19 mouse cellular contexts compared by ENCODE assay signal in genomic region chr16:70160539-70160938, GRCm38 (mm10).
DNase-seq lines count a peak whose midpoint lies in the region; ATAC-seq and TF ChIP-seq lines count a peak whose summit lies in the region.
"Had no signal": no experiment of that assay in that cellular context is flagged by ENCODE, and none has a peak within 500 bp of the region (broad histone marks: within the 10 kb centered on the region; RNA-seq: fewer than 3 reads in every experiment).

No protein-coding gene starts in this region.

- H3K27ac ChIP-seq in heart, adult 2 months = no peak overlapping the region
- no peak overlapping the region for H3K27ac ChIP-seq in liver, postnatal 0 days (ENCODE audit: low read depth)
- H3K27ac ChIP-seq in liver, embryonic 12.5 days = no peak overlapping the region
- no peak overlapping the region for H3K27ac ChIP-seq in MEL (ENCODE audit: control insufficient read depth, low read depth, low read length)
- H3K27ac ChIP-seq: embryonic facial prominence, embryonic 10.5 days; kidney, embryonic 15.5 days had no signal

- TF ChIP-seq CTCF in heart, adult 2 months (IDR thresholded peaks at IDR 0.05) = 0 out of 2 replicates have a peak, but pooled peaks have one; percentile 17
- peak; percentile 8; the same call in 1 of the 2 replicates for TF ChIP-seq CTCF in liver, postnatal 0 days (IDR thresholded peaks at IDR 0.05; ENCODE audit: low read depth)
- peak in 1 of 3 experiments; percentile 39; a peak in 1 of 6 replicates for TF ChIP-seq CTCF in MEL (IDR thresholded peaks at IDR 0.05 in 2 of 3, conservative IDR thresholded peaks at IDR 0.05 in 1 of 3; ENCODE audit: control insufficient read depth in 1 of 3, insufficient read depth in 1 of 3, low read depth in 2 of 3, low read length in 3 of 3, poor library complexity in 1 of 3, severe bottlenecking in 1 of 3)

- H3K4me3 ChIP-seq in heart, adult 2 months = no peak overlapping the region
- H3K4me3 ChIP-seq in liver, postnatal 0 days (ENCODE audit: low read depth, low read length) = no peak overlapping the region
- no peak overlapping the region for H3K4me3 ChIP-seq in liver, embryonic 12.5 days
- no peak overlapping the region for H3K4me3 ChIP-seq in MEL (ENCODE audit: control insufficient read depth in 1 of 2, insufficient read depth in 1 of 2, low read depth in 2 of 2, low read length in 2 of 2)
- H3K4me3 ChIP-seq: embryonic facial prominence, embryonic 10.5 days; kidney, embryonic 15.5 days had no signal

- no peak for TF ChIP-seq POLR2A in heart, adult 2 months (IDR thresholded peaks at IDR 0.05; ENCODE audit: insufficient read depth, low read depth, low read length)
- TF ChIP-seq POLR2A in MEL (IDR thresholded peaks at IDR 0.05; ENCODE audit: control insufficient read depth in 1 of 2, insufficient read depth in 1 of 2, low read depth in 1 of 2, low read length in 2 of 2, poor library complexity in 1 of 2) = no peak

- DNase-seq in heart, adult 2 months = no peak
- no peak for DNase-seq in heart, adult 9 months (ENCODE audit: low spot score in 2 of 2)
- DNase-seq in liver, postnatal 0 days = no peak
- DNase-seq in 416B (ENCODE audit: low read depth) (peak; percentile 36), MEL (ENCODE audit: low read depth, low spot score) (peak; percentile 6)
- no peak for DNase-seq in neural tube, embryonic 10.5 days (ENCODE audit: extremely low spot score, low spot score)
- DNase-seq: adrenal gland, postnatal 10 days; cerebellum, adult 9-10 months; kidney, adult 11 months; lung, adult 18-20 months; lung, postnatal 4 days; right cerebral cortex, postnatal 25 days; spleen, adult 18-20 months; thymus, postnatal 14 days had no signal

- no peaks in the 10 kb centered on the region for H3K9me3 ChIP-seq in liver, postnatal 0 days (ENCODE audit: low read length)
- H3K9me3 ChIP-seq in liver, embryonic 12.5 days (replicated peaks) = no peaks in the 10 kb centered on the region
- H3K9me3 ChIP-seq in MEL (replicated peaks; ENCODE audit: insufficient read depth, low read length) = no peaks in the 10 kb centered on the region
- H3K9me3 ChIP-seq: embryonic facial prominence, embryonic 10.5 days; kidney, embryonic 15.5 days had no signal

- TF ChIP-seq RAD21 in MEL (IDR thresholded peaks at IDR 0.05; ENCODE audit: low read depth, low read length) = peak; percentile 73

- no peaks in the 10 kb centered on the region for H3K79me2 ChIP-seq in heart, adult 2 months (replicated peaks; ENCODE audit: control insufficient read depth, insufficient read depth, low read length)
- H3K79me2 ChIP-seq in MEL (ENCODE audit: control insufficient read depth, insufficient read depth, low read length, poor library complexity) = no peaks in the 10 kb centered on the region

- intact Hi-C loops in heart, adult 2 months (cut with DNase I) = no loop called here

- H3K4me1 ChIP-seq in heart, adult 2 months (ENCODE audit: control insufficient read depth, insufficient read depth, low read length) = no peaks in the 10 kb centered on the region
- no peaks in the 10 kb centered on the region for H3K4me1 ChIP-seq in liver, postnatal 0 days (ENCODE audit: insufficient read depth)
- H3K4me1 ChIP-seq in liver, embryonic 12.5 days = no peaks in the 10 kb centered on the region
- no peaks in the 10 kb centered on the region for H3K4me1 ChIP-seq in MEL (ENCODE audit: control insufficient read depth in 1 of 2, insufficient read depth in 2 of 2, low read length in 2 of 2)
- H3K4me1 ChIP-seq: embryonic facial prominence, embryonic 10.5 days; kidney, embryonic 15.5 days had no signal

- TF ChIP-seq EP300 in heart, adult 2 months (IDR thresholded peaks at IDR 0.05; ENCODE audit: insufficient read depth, low read depth, low read length) = no peak
- no peak for TF ChIP-seq EP300 in liver, postnatal 0 days (IDR thresholded peaks at IDR 0.05; ENCODE audit: low read depth)
- TF ChIP-seq EP300 in MEL (IDR thresholded peaks at IDR 0.05; ENCODE audit: low read depth in 1 of 2, low read length in 2 of 2) = no peak

- no peak for ATAC-seq in liver, postnatal 0 days
- ATAC-seq in liver, embryonic 12.5 days = no peak
- ATAC-seq: hindbrain, embryonic 16.5 days had no signal

- no peaks in the 10 kb centered on the region for H3K36me3 ChIP-seq in heart, adult 2 months (ENCODE audit: control insufficient read depth, insufficient read depth, low read length)
- no peaks in the 10 kb centered on the region for H3K36me3 ChIP-seq in liver, postnatal 0 days (replicated peaks; ENCODE audit: insufficient read depth, low read length)
- no peaks in the 10 kb centered on the region for H3K36me3 ChIP-seq in liver, embryonic 12.5 days
- H3K36me3 ChIP-seq in MEL (ENCODE audit: control insufficient read depth in 1 of 2, insufficient read depth in 2 of 2, low read length in 2 of 2) = no peaks in the 10 kb centered on the region
- H3K36me3 ChIP-seq: embryonic facial prominence, embryonic 10.5 days; kidney, embryonic 15.5 days had no signal

- no peak overlapping the region for H3K9ac ChIP-seq in heart, adult 2 months (ENCODE audit: low read depth, low read length)
- H3K9ac ChIP-seq in liver, postnatal 0 days (replicated peaks) = no peak overlapping the region
- no peak overlapping the region for H3K9ac ChIP-seq in liver, embryonic 12.5 days
- H3K9ac ChIP-seq in MEL (ENCODE audit: control insufficient read depth, low read depth, low read length, poor library complexity, severe bottlenecking) = no peak overlapping the region
- H3K9ac ChIP-seq: kidney, embryonic 15.5 days had no signal

- H3K4me2 ChIP-seq in liver, postnatal 0 days (ENCODE audit: low read depth, low read length) = no peak overlapping the region
- H3K4me2 ChIP-seq in liver, embryonic 12.5 days = no peak overlapping the region
- H3K4me2 ChIP-seq: heart, embryonic 11.5 days; kidney, embryonic 15.5 days had no signal

- H3K27me3 ChIP-seq in heart, adult 2 months (ENCODE audit: control insufficient read depth, insufficient read depth, low read length) = no peaks in the 10 kb centered on the region
- H3K27me3 ChIP-seq in liver, postnatal 0 days (ENCODE audit: insufficient read depth, low read length) = no peaks in the 10 kb centered on the region
- H3K27me3 ChIP-seq in liver, embryonic 12.5 days (replicated peaks) = no peaks in the 10 kb centered on the region
- no peaks in the 10 kb centered on the region for H3K27me3 ChIP-seq in MEL (ENCODE audit: control insufficient read depth in 1 of 2, insufficient read depth in 2 of 2, low read length in 2 of 2)
- H3K27me3 ChIP-seq: kidney, embryonic 15.5 days had no signal

TF ChIP-seq in MEL, 35 proteins besides CTCF, POLR2A, EP300 and RAD21:
- TF ChIP-seq POLR2AphosphoS5 (IDR thresholded peaks at IDR 0.05; ENCODE audit: borderline replicate concordance, low read depth, low read length) (no peak), ZNF384 (IDR thresholded peaks at IDR 0.05; ENCODE audit: low read depth, low read length) (peak; percentile 64; the same call in 1 of the 2 replicates), ZC3H11A (IDR thresholded peaks at IDR 0.05; ENCODE audit: low read depth, low read length) (peak; percentile 58), HCFC1 (IDR thresholded peaks at IDR 0.05; ENCODE audit: low read depth, low read length) (no peak), USF2 (IDR thresholded peaks at IDR 0.05; ENCODE audit: borderline replicate concordance in 1 of 2, insufficient read depth in 1 of 2, low read depth in 1 of 2, low read length in 2 of 2) (no peak), SIN3A (IDR thresholded peaks at IDR 0.05; ENCODE audit: low read length) (no peak), SMC3 (IDR thresholded peaks at IDR 0.05; ENCODE audit: low read depth, low read length) (peak; percentile 40)

Comparison
In these comparisons a context has a peak if more than half of its experiments do, and no peak if none do; other contexts are left out.
1. DNase-seq: peak in 416B (single experiment) and MEL (single experiment); none in heart, adult 2 months (0 of 2), heart, adult 9 months (0 of 2), liver, postnatal 0 days (single experiment) and neural tube, embryonic 10.5 days (single experiment).